Mouse (Mus musculus) ES-Bruce4 (cell line): ENCODE data around the gene Polr2j. TPM values are rescaled to one million over a fixed set of nuclear protein-coding genes. Genes with fewer than 3 reads are reported as not detected.
"Not testable (repeated sequence)": the region's sequence is repeated elsewhere in the genome, so short reads cannot be mapped to it uniquely, and the experiment has no call there.

ENCODE experiments used
- H3K27ac ChIP-seq: 2 replicates; pipeline ENCODE4 v1.5.1; 2012; ENCODE audit warnings: low read length, inconsistent platforms; ENCODE audit not compliant: insufficient read depth
- H3K27me3 ChIP-seq: 2 replicates; pipeline ENCODE4 v1.6.1; 2012; ENCODE audit warnings: mild to moderate bottlenecking, low read length, inconsistent platforms; ENCODE audit not compliant: control insufficient read depth, poor library complexity, insufficient read depth, severe bottlenecking
- H3K36me3 ChIP-seq: 2 replicates; pipeline ENCODE4 v1.6.1; 2012; ENCODE audit warnings: inconsistent platforms, mild to moderate bottlenecking, low read length, moderate library complexity; ENCODE audit not compliant: control insufficient read depth, poor library complexity, insufficient read depth, severe bottlenecking
- H3K4me1 ChIP-seq: one replicate; pipeline ENCODE4 v1.8.1; 2011; ENCODE audit warnings: low read length; ENCODE audit not compliant: control insufficient read depth, insufficient read depth
- H3K4me3 ChIP-seq: 2 replicates; pipeline ENCODE4 v1.5.1; 2011; ENCODE audit warnings: low read depth, mild to moderate bottlenecking, low read length
- H3K9ac ChIP-seq: 2 replicates; pipeline ENCODE4 v1.6.1; 2012; ENCODE audit warnings: low read depth, mild to moderate bottlenecking, inconsistent platforms; ENCODE audit not compliant: poor library complexity, severe bottlenecking
- H3K9me3 ChIP-seq: replicated peaks from 2 replicates; pipeline ENCODE4 v1.6.1; 2012; ENCODE audit warnings: mild to moderate bottlenecking, low read length, inconsistent platforms; ENCODE audit not compliant: control insufficient read depth, poor library complexity, insufficient read depth, severe bottlenecking
- CTCF ChIP-seq: IDR thresholded peaks from one replicate; pipeline ENCODE4 v1.8.1; 2011; ENCODE audit warnings: low read depth, low read length
- EP300 ChIP-seq: IDR thresholded peaks from 2 replicates; pipeline ENCODE4 v1.6.1; 2011; ENCODE audit warnings: low read depth, low read length; ENCODE audit not compliant: insufficient read depth
- POLR2A ChIP-seq: IDR thresholded peaks from one replicate; pipeline ENCODE4 v1.8.1; 2011; ENCODE audit warnings: low read length; ENCODE audit not compliant: insufficient read depth
- polyA plus RNA-seq: library from polyadenylated mRNA; stranded (reverse); fragments of >200 nt; gene quantifications from 2 replicates; pipeline ENCODE4 v1.2.4, GENCODE M21; 2011; ENCODE audit warnings: low read depth; ENCODE audit not compliant: missing spikeins, insufficient read depth, insufficient read length

Polr2j gene
- polyA plus RNA-seq, 1 experiment = 90.7 TPM

GRCm38 (mm10) chr5:136140057-136140482, 23.6 kb downstream of the Polr2j start:
- H3K27me3 ChIP-seq = no peaks in the 10 kb centered on the region
- no peaks in the 10 kb centered on the region for H3K9me3 ChIP-seq
- TF ChIP-seq POLR2A (no peak), EP300 (no peak), CTCF (no peak)
- no peak overlapping the region for H3K27ac ChIP-seq
- no peaks in the 10 kb centered on the region for H3K4me1 ChIP-seq
- H3K36me3 ChIP-seq = no peaks in the 10 kb centered on the region
- no peak overlapping the region for H3K9ac ChIP-seq
- H3K4me3 ChIP-seq = no peak overlapping the region

- Histone ChIP-seq H3K36me3 (no peaks in the 10 kb centered on the region), H3K4me3 (no peak overlapping the region), H3K9ac (no peak overlapping the region), H3K9me3 (no peaks in the 10 kb centered on the region), H3K27me3 (no peaks in the 10 kb centered on the region), H3K27ac (no peak overlapping the region), H3K4me1 (no peaks in the 10 kb centered on the region)
- peak; percentile 40 for TF ChIP-seq CTCF
- TF ChIP-seq POLR2A = no peak
These were observed 26.3 kb downstream of the Polr2j start for GRCm38 (mm10) chr5:136142746-136143145.

- peak; percentile 47 for TF ChIP-seq CTCF
- no peak for TF ChIP-seq POLR2A
- H3K36me3 ChIP-seq = no peaks in the 10 kb centered on the region
- H3K27ac ChIP-seq = no peak overlapping the region
- H3K4me1 ChIP-seq = no peaks in the 10 kb centered on the region
- H3K27me3 ChIP-seq = no peaks in the 10 kb centered on the region
- no peaks in the 10 kb centered on the region for H3K9me3 ChIP-seq
- H3K9ac ChIP-seq = no peak overlapping the region
- no peak overlapping the region for H3K4me3 ChIP-seq
These were observed 26.8 kb downstream of the Polr2j start for GRCm38 (mm10) chr5:136143161-136143755.

- no peak overlapping the region for H3K4me3 ChIP-seq
- no peak overlapping the region for H3K27ac ChIP-seq
- H3K4me1 ChIP-seq = no peaks in the 10 kb centered on the region
- no peaks in the 10 kb centered on the region for H3K36me3 ChIP-seq
- no peaks in the 10 kb centered on the region for H3K27me3 ChIP-seq
- H3K9me3 ChIP-seq = no peaks in the 10 kb centered on the region
- no peak overlapping the region for H3K9ac ChIP-seq
- TF ChIP-seq POLR2A (no peak), CTCF (no peak), EP300 (no peak)
These were observed 28.4 kb downstream of the Polr2j start for GRCm38 (mm10) chr5:136144606-136145430.

GRCm38 (mm10) chr5:136146936-136147335, 30.5 kb downstream of the Polr2j start:
- Histone ChIP-seq H3K9ac (no peak overlapping the region), H3K4me1 (no peaks in the 10 kb centered on the region), H3K27ac (no peak overlapping the region), H3K9me3 (no peaks in the 10 kb centered on the region), H3K4me3 (no peak overlapping the region), H3K27me3 (no peaks in the 10 kb centered on the region), H3K36me3 (no peaks in the 10 kb centered on the region)
- TF ChIP-seq EP300 = no peak
- TF ChIP-seq POLR2A = no peak
- no peak for TF ChIP-seq CTCF

- Histone ChIP-seq H3K4me1 (no peaks in the 10 kb centered on the region), H3K4me3 (no peak overlapping the region), H3K9me3 (no peaks in the 10 kb centered on the region), H3K36me3 (no peaks in the 10 kb centered on the region), H3K27ac (no peak overlapping the region), H3K27me3 (no peaks in the 10 kb centered on the region), H3K9ac (no peak overlapping the region)
- TF ChIP-seq CTCF = no peak
- TF ChIP-seq EP300 = no peak
- no peak for TF ChIP-seq POLR2A
These were observed 31.3 kb downstream of the Polr2j start for GRCm38 (mm10) chr5:136147704-136148103.

GRCm38 (mm10) chr5:136149134-136149576, 32.7 kb downstream of the Polr2j start:
- not testable (repeated sequence) for H3K27ac ChIP-seq, H3K27me3 ChIP-seq, H3K36me3 ChIP-seq, H3K4me3 ChIP-seq, H3K4me1 ChIP-seq, H3K9ac ChIP-seq, H3K9me3 ChIP-seq
